Mouse (Mus musculus): Measurements from ENCODE around the gene Acbd6.

DNA sequence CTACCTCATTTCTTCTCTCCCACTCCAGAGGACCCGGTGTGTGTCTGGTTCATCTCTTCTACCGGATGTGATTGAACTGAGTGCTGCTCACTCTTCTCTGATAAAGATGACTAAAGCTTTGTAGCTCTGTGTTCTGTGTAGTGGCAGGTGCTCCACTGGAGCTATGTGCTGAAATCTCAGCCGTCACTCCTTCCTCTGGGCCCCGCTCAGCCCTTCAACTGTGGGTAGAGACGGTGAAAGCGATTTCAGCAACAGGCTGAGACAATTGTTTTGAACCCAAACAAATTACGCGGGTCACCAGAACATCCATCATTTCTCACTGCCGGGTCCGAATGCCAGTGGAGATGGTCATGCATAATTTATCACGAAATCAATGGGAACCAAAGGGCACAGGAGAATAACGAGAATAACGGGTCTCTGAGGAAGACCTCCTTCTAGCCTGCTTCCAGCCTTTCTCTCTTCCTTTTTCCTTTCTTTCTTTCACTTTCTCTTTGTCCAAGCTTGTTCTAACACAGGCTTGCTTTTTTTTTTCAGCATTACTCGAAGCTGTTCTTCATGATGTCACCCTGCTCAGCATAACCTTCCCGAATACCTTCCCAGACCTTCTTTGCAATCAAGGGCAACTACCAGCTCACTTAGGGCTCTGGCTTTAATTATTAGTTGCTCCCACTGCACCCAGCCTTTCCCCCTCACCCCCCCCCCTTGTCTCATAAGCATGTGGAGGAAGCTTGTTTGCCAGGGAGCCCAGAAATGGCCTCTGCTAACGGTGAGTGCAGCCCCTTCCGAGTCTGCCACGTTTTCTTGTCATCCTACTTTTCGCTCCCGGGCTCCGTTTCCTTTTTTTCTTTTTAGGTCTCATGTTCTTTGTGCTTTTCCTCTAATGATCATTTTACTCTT, 27.1 kb upstream of the Acbd6 start:
- TF ChIP-seq GATA1 (IDR thresholded peaks at IDR 0.05; ENCODE audit: low read length) (no peak), TAL1 (IDR thresholded peaks at IDR 0.05; ENCODE audit: low read length) (no peak)
